Mouse (Mus musculus) spleen, postnatal 36 days (tissue): Measurements from ENCODE around the gene Ndufb3.
"Not testable (repeated sequence)": the region's sequence is repeated elsewhere in the genome, so short reads cannot be mapped to it uniquely, and the experiment has no call there.

Experiments used
- DNase-seq, 2 experiments: peaks; one replicate each; pipeline ENCODE4 v3.0.0; 2022; ENCODE audit warnings: low spot score in 2 of 2, mixed read lengths in 1 of 2

The Ndufb3 gene

GRCm38 (mm10) chr1:58617076-58617475, 30.9 kb downstream of the Ndufb3 start:
- DNase-seq = no peak

- no peak for DNase-seq
These were observed 31.9 kb downstream of the Ndufb3 start for GRCm38 (mm10) chr1:58617978-58618668.

GRCm38 (mm10) chr1:58618766-58619165, 32.6 kb downstream of the Ndufb3 start:
- no peak for DNase-seq

GRCm38 (mm10) chr1:58621251-58621650, 35.1 kb downstream of the Ndufb3 start:
- no peak for DNase-seq

- DNase-seq = no peak
These were observed 36.0 kb downstream of the Ndufb3 start for GRCm38 (mm10) chr1:58621996-58622748.

GRCm38 (mm10) chr1:58628847-58629246, 42.7 kb downstream of the Ndufb3 start:
- DNase-seq = not testable (repeated sequence)
